9 mouse cellular contexts compared by ENCODE assay signal in the genomic region with DNA sequence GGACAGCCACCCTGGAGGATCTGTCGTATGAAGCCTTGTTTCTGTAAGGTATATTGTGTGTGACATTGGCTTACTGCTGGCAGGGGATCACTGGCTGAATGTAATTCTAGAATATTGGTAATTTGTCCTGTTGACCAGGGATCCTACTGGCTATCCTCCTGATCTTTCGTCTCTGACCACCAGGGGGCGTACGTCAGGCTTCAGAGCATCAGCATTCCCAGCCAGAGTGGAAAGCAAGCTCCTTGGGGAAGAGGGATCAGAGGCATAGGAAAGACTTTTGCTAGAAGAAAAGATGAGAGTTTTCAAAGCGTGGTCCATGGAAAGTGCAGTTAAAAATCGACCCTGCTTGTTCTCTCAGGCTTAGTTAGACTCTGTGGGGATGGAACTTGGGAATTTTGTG. TPM values are rescaled to one million over a fixed set of nuclear protein-coding genes. Genes with fewer than 3 reads are reported as not detected.
A peak's percentile ranks its signal among the peaks of the same experiment; 100 is the strongest.
DNase-seq lines count a peak whose midpoint lies in the region; ATAC-seq and TF ChIP-seq lines count a peak whose summit lies in the region.
"Had no signal": no experiment of that assay in that cellular context is flagged by ENCODE, and none has a peak within 500 bp of the region (broad histone marks: within the 10 kb centered on the region; RNA-seq: fewer than 3 reads in every experiment).

No protein-coding gene starts in this region.

- no peaks in the 10 kb centered on the region for H3K4me1 ChIP-seq in forebrain, embryonic 14.5 days (ENCODE audit: control insufficient read depth, insufficient read depth, low read length)
- H3K4me1 ChIP-seq in forebrain, embryonic 12.5 days: no peaks in the 10 kb centered on the region
- H3K4me1 ChIP-seq in heart, adult 2 months (ENCODE audit: control insufficient read depth, insufficient read depth, low read length): no peaks in the 10 kb centered on the region; the same call in 1 of the 2 replicates
- H3K4me1 ChIP-seq in midbrain, postnatal 0 days (ENCODE audit: insufficient read depth, low read length): no peaks in the 10 kb centered on the region

- no peak overlapping the region for H3K27ac ChIP-seq in forebrain, embryonic 14.5 days (ENCODE audit: low read depth, low read length)
- no peak overlapping the region for H3K27ac ChIP-seq in forebrain, embryonic 12.5 days
- H3K27ac ChIP-seq in heart, adult 2 months: no peak overlapping the region
- no peak overlapping the region for H3K27ac ChIP-seq in midbrain, postnatal 0 days (ENCODE audit: low read depth, low read length)

- no peak overlapping the region for H3K4me2 ChIP-seq in forebrain, embryonic 14.5 days (ENCODE audit: low read length)
- H3K4me2 ChIP-seq in forebrain, embryonic 12.5 days: no peak overlapping the region
- H3K4me2 ChIP-seq in midbrain, postnatal 0 days (ENCODE audit: low read depth, low read length, poor library complexity, severe bottlenecking): no peak overlapping the region

- H3K36me3 ChIP-seq in forebrain, embryonic 14.5 days (ENCODE audit: control insufficient read depth, insufficient read depth, low read length): no peaks in the 10 kb centered on the region
- no peaks in the 10 kb centered on the region for H3K36me3 ChIP-seq in forebrain, embryonic 12.5 days (replicated peaks)
- no peaks in the 10 kb centered on the region for H3K36me3 ChIP-seq in heart, adult 2 months (ENCODE audit: control insufficient read depth, insufficient read depth, low read length)
- H3K36me3 ChIP-seq in midbrain, postnatal 0 days (ENCODE audit: insufficient read depth, low read length): no peaks in the 10 kb centered on the region
- H3K36me3 ChIP-seq in splenic B cell, adult 2 months (ENCODE audit: control insufficient read depth, insufficient read depth, low read length, poor library complexity, severe bottlenecking): no peaks in the 10 kb centered on the region; the same call in 1 of the 2 replicates

- WGBS in forebrain, embryonic 14.5 days: 3% methylated on average over 6 of the region's 6 CpGs
- under 1% methylated on average over 6 of the region's 6 CpGs for WGBS in forebrain, embryonic 12.5 days
- 2% methylated on average over 6 of the region's 6 CpGs for WGBS in heart, adult 2 months
- WGBS in midbrain, postnatal 0 days: 2% methylated on average over 6 of the region's 6 CpGs

- intact Hi-C loops in heart, adult 2 months (cut with DNase I): loop anchor here (1.0 to 2.0 kb wide), 3 partner anchors 26 to 79 kb away; a partner anchor contains a TSS

- no peak for TF ChIP-seq POLR2A in heart, adult 2 months (IDR thresholded peaks at IDR 0.05; ENCODE audit: insufficient read depth, low read depth, low read length)

- TF ChIP-seq CTCF in heart, adult 2 months (IDR thresholded peaks at IDR 0.05): no peak; the same call in 1 of the 2 replicates
- peak; percentile 94 for TF ChIP-seq CTCF in midbrain, postnatal 0 days (IDR thresholded peaks at IDR 0.05)

- H3K9me3 ChIP-seq in forebrain, embryonic 14.5 days (replicated peaks; ENCODE audit: control insufficient read depth, low read length): no peaks in the 10 kb centered on the region
- H3K9me3 ChIP-seq in forebrain, embryonic 12.5 days: no peaks in the 10 kb centered on the region
- H3K9me3 ChIP-seq in midbrain, postnatal 0 days (ENCODE audit: low read length): no peaks in the 10 kb centered on the region

- H3K9ac ChIP-seq in forebrain, embryonic 14.5 days (ENCODE audit: low read length): no peak overlapping the region
- H3K9ac ChIP-seq in forebrain, embryonic 12.5 days: no peak overlapping the region
- no peak overlapping the region for H3K9ac ChIP-seq in heart, adult 2 months (ENCODE audit: low read depth, low read length)
- no peak overlapping the region for H3K9ac ChIP-seq in midbrain, postnatal 0 days (replicated peaks; ENCODE audit: low read length, poor library complexity, severe bottlenecking)

- DNase-seq in forebrain, embryonic 14.5 days (ENCODE audit: low spot score): peak; percentile 91
- DNase-seq in adipocyte (ENCODE audit: low spot score): peak; percentile 90
- peak; percentile 89 to 91 for DNase-seq in cerebellum, postnatal 4 days (ENCODE audit: low spot score in 2 of 2)
- DNase-seq in heart, adult 2 months: peak; percentile 77 to 84
- DNase-seq in layer of hippocampus, postnatal 36 days: peak; percentile 77 to 80
- DNase-seq in midbrain, postnatal 0 days (ENCODE audit: low spot score): peak; percentile 89
- peak; percentile 77 for DNase-seq in splenic B cell, adult 2 months (ENCODE audit: low read depth, low spot score)

- no peaks in the 10 kb centered on the region for H3K27me3 ChIP-seq in forebrain, embryonic 14.5 days (replicated peaks; ENCODE audit: control insufficient read depth, insufficient read depth, low read length)
- H3K27me3 ChIP-seq in forebrain, embryonic 12.5 days: no peaks in the 10 kb centered on the region
- no peaks in the 10 kb centered on the region for H3K27me3 ChIP-seq in heart, adult 2 months (ENCODE audit: control insufficient read depth, insufficient read depth, low read length)
- H3K27me3 ChIP-seq in midbrain, postnatal 0 days (ENCODE audit: insufficient read depth, low read length): no peaks in the 10 kb centered on the region
- no peaks in the 10 kb centered on the region for H3K27me3 ChIP-seq in splenic B cell, adult 2 months (ENCODE audit: control insufficient read depth, insufficient read depth, low read length, poor library complexity, severe bottlenecking)

- no peak for ATAC-seq in forebrain, embryonic 14.5 days
- no peak for ATAC-seq in forebrain, embryonic 12.5 days (ENCODE audit: low FRiP score)
- no peak for ATAC-seq in midbrain, postnatal 0 days (ENCODE audit: low FRiP score)

- TF ChIP-seq EP300 in heart, adult 2 months (IDR thresholded peaks at IDR 0.05; ENCODE audit: insufficient read depth, low read depth, low read length): 0 out of 2 replicates have a peak, but pooled peaks have one; percentile 53

- H3K79me2 ChIP-seq in heart, adult 2 months (replicated peaks; ENCODE audit: control insufficient read depth, insufficient read depth, low read length): no peaks in the 10 kb centered on the region

- no peak overlapping the region for H3K4me3 ChIP-seq in forebrain, embryonic 14.5 days (ENCODE audit: low read depth, low read length)
- H3K4me3 ChIP-seq in forebrain, embryonic 12.5 days (replicated peaks): no peak overlapping the region
- H3K4me3 ChIP-seq in heart, adult 2 months: no peak overlapping the region
- no peak overlapping the region for H3K4me3 ChIP-seq in midbrain, postnatal 0 days (ENCODE audit: low read depth, low read length)
- H3K4me3 ChIP-seq: myocyte had no signal

RNA-seq across cellular contexts. Expression of a gene that starts 12.2 kb away (rescaled TPM):
- polyA plus RNA-seq in forebrain, embryonic 14.5 days (2014; fragmentation: Nextera tagmentation; extraction: Ambion mirVana): 0.40 and 1.0 TPM in 2 replicates
- 1.1 and 1.3 TPM in 2 replicates for polyA plus RNA-seq in forebrain, embryonic 12.5 days (2016; fragmentation: Nextera tagmentation; extraction: Ambion mirVana)
- not detected for total RNA-seq in heart, adult 2 months (2021)
- not detected in 2 replicates for polyA plus RNA-seq in heart, adult 2 months (2012; rRNA removed)
- total RNA-seq in layer of hippocampus, postnatal 36 days (2021): not detected
- not detected in 2 replicates for total RNA-seq in midbrain, postnatal 0 days (2014; rRNA removed)
- 0.21 TPM in 1 of 2 replicates, not detected in the other for polyA plus RNA-seq in midbrain, postnatal 0 days (2015; fragmentation: Nextera tagmentation; extraction: Ambion mirVana)
- polyA plus RNA-seq: myocyte had no signal

RNA-seq across cellular contexts. Expression of a gene that starts 25.8 kb away (rescaled TPM):
- 30.0 and 37.1 TPM in 2 replicates for polyA plus RNA-seq in forebrain, embryonic 14.5 days (2014; fragmentation: Nextera tagmentation; extraction: Ambion mirVana)
- polyA plus RNA-seq in forebrain, embryonic 12.5 days (2016; fragmentation: Nextera tagmentation; extraction: Ambion mirVana): 49.4 and 56.7 TPM in 2 replicates
- 100 to 1,000 TPM; 240 to 274 TPM for total RNA-seq in heart, adult 2 months (2021)
- polyA plus RNA-seq in heart, adult 2 months (2012; rRNA removed): 98.6 and 107 TPM in 2 replicates
- 100 to 1,000 TPM; 136 to 158 TPM for total RNA-seq in layer of hippocampus, postnatal 36 days (2021)
- total RNA-seq in midbrain, postnatal 0 days (2014; rRNA removed): 74.2 and 82.0 TPM in 2 replicates
- polyA plus RNA-seq in midbrain, postnatal 0 days (2015; fragmentation: Nextera tagmentation; extraction: Ambion mirVana): 30.4 and 35.0 TPM in 2 replicates

RNA-seq across cellular contexts. Expression of a gene that starts 50.3 kb away (rescaled TPM):
- 0.55 and 0.85 TPM in 2 replicates for polyA plus RNA-seq in forebrain, embryonic 14.5 days (2014; fragmentation: Nextera tagmentation; extraction: Ambion mirVana)
- polyA plus RNA-seq in forebrain, embryonic 12.5 days (2016; fragmentation: Nextera tagmentation; extraction: Ambion mirVana): 2.1 and 2.9 TPM in 2 replicates
- total RNA-seq in heart, adult 2 months (2021): not detected
- not detected in 2 replicates for polyA plus RNA-seq in heart, adult 2 months (2012; rRNA removed)
- not detected for total RNA-seq in layer of hippocampus, postnatal 36 days (2021)
- not detected in 2 replicates for total RNA-seq in midbrain, postnatal 0 days (2014; rRNA removed)
- polyA plus RNA-seq in midbrain, postnatal 0 days (2015; fragmentation: Nextera tagmentation; extraction: Ambion mirVana): 0.44 and 1.0 TPM in 2 replicates

RNA-seq across cellular contexts. Expression of a gene that starts 51.3 kb away (rescaled TPM):
- 3.5 and 6.0 TPM in 2 replicates for polyA plus RNA-seq in forebrain, embryonic 14.5 days (2014; fragmentation: Nextera tagmentation; extraction: Ambion mirVana)
- polyA plus RNA-seq in forebrain, embryonic 12.5 days (2016; fragmentation: Nextera tagmentation; extraction: Ambion mirVana): 5.3 and 5.5 TPM in 2 replicates
- 10 to 100 TPM; 44.8 to 47.6 TPM for total RNA-seq in heart, adult 2 months (2021)
- polyA plus RNA-seq in heart, adult 2 months (2012; rRNA removed): 11.4 and 14.7 TPM in 2 replicates
- total RNA-seq in layer of hippocampus, postnatal 36 days (2021): 10 to 100 TPM; 84.8 to 92.9 TPM
- total RNA-seq in midbrain, postnatal 0 days (2014; rRNA removed): 42.9 and 46.3 TPM in 2 replicates
- 3.0 and 5.3 TPM in 2 replicates for polyA plus RNA-seq in midbrain, postnatal 0 days (2015; fragmentation: Nextera tagmentation; extraction: Ambion mirVana)
